Mouse (Mus musculus): ENCODE measurements around the gene 2310034G01Rik.
A peak's percentile ranks its signal among the peaks of the same experiment; 100 is the strongest.

The 2310034G01Rik gene

GRCm38 (mm10) chr19:46328081-46329030, 21.7 kb downstream of the 2310034G01Rik start, which contains the start of gene Fbxl15:
Fbxl15 (plus strand) TSS chr19:46328184.
- DNase-seq (ENCODE audit: low read depth, low spot score) = peak; percentile 98

GRCm38 (mm10) chr19:46327531-46328064, 22.5 kb downstream of the 2310034G01Rik start:
- no peak for DNase-seq (ENCODE audit: low read depth, low spot score)

GRCm38 (mm10) chr19:46326756-46327305, 23.3 kb downstream of the 2310034G01Rik start, which contains the start of gene Psd:
Psd (minus strand) TSS chr19:46327156.
- DNase-seq (ENCODE audit: low read depth, low spot score) = no peak

GRCm38 (mm10) chr19:46326019-46326755, 23.9 kb downstream of the 2310034G01Rik start:
- no peak for DNase-seq (ENCODE audit: low read depth, low spot score)

GRCm38 (mm10) chr19:46324918-46325317, 25.2 kb downstream of the 2310034G01Rik start:
- DNase-seq (ENCODE audit: low read depth, low spot score) = no peak

- no peak for DNase-seq (ENCODE audit: low read depth, low spot score)
Observed at GRCm38 (mm10) chr19:46324366-46324765, 25.7 kb downstream of the 2310034G01Rik start.

GRCm38 (mm10) chr19:46323716-46324115, 26.4 kb downstream of the 2310034G01Rik start:
- DNase-seq (ENCODE audit: low read depth, low spot score) = no peak

GRCm38 (mm10) chr19:46322996-46323572, 27.0 kb downstream of the 2310034G01Rik start:
- no peak for DNase-seq (ENCODE audit: low read depth, low spot score)

GRCm38 (mm10) chr19:46322144-46322995, 27.7 kb downstream of the 2310034G01Rik start:
- DNase-seq (ENCODE audit: low read depth, low spot score) = no peak

- DNase-seq (ENCODE audit: low read depth, low spot score) = no peak
Observed at GRCm38 (mm10) chr19:46321101-46321943, 28.8 kb downstream of the 2310034G01Rik start.

GRCm38 (mm10) chr19:46320076-46320785, 29.9 kb downstream of the 2310034G01Rik start:
- DNase-seq (ENCODE audit: low read depth, low spot score) = no peak

GRCm38 (mm10) chr19:46318586-46319378, 31.3 kb downstream of the 2310034G01Rik start:
- DNase-seq (ENCODE audit: low read depth, low spot score) = no peak

- no peak for DNase-seq (ENCODE audit: low read depth, low spot score)
Observed at GRCm38 (mm10) chr19:46318031-46318471, 32.1 kb downstream of the 2310034G01Rik start.

GRCm38 (mm10) chr19:46317546-46317885, 32.6 kb downstream of the 2310034G01Rik start:
- DNase-seq (ENCODE audit: low read depth, low spot score) = no peak

GRCm38 (mm10) chr19:46316846-46317545, 33.1 kb downstream of the 2310034G01Rik start:
- no peak for DNase-seq (ENCODE audit: low read depth, low spot score)

- DNase-seq (ENCODE audit: low read depth, low spot score) = no peak
Observed at GRCm38 (mm10) chr19:46315752-46316610, 34.1 kb downstream of the 2310034G01Rik start.

Measured in skeletal muscle tissue, adult 2 months (tissue).